Mouse (Mus musculus) megakaryocyte-erythroid progenitor cell, adult 5-6 weeks (primary cell): ENCODE results near the gene Prr12. TPM values are rescaled to one million over a fixed set of nuclear protein-coding genes. Genes with fewer than 3 reads are reported as not detected.
"Not testable (repeated sequence)": the region's sequence is repeated elsewhere in the genome, so short reads cannot be mapped to it uniquely, and the experiment has no call there.

ENCODE experiments used
- ATAC-seq: replicated peaks from 2 replicates; pipeline ENCODE4 v1.8.0; 2016; ENCODE audit warnings: mild to moderate bottlenecking, inconsistent platforms; ENCODE audit not compliant: severe bottlenecking, poor library complexity, low FRiP score, low TSS enrichment
- total RNA-seq, 2 experiments: library from RNA; stranded (forward) in 1 of 2; stranded (reverse) in 1 of 2; fragments of 200-1000, 215-1000 nt in 1 of 2; fragments of >200 nt in 1 of 2; fragmentation: Nextera tagmentation in 1 of 2; gene quantifications; 2 replicates each; pipeline ENCODE4 v1.2.3; 2014 to 2017

Prr12 gene
- total RNA-seq (2014; fragmentation: Nextera tagmentation) (26.6 and 28.7 TPM in 2 replicates), total RNA-seq (2017) (1.9 and 2.1 TPM in 2 replicates)

- ATAC-seq = no peak
Observed at GRCm38 (mm10) chr7:45052862-45053116, at the start of gene Prr12. Gene Prr12, minus strand, starts transcription at chr7:45052881.

- no peak for ATAC-seq
Observed at GRCm38 (mm10) chr7:45102441-45102840, 49.8 kb upstream of the Prr12 start.

- no peak for ATAC-seq
Observed at GRCm38 (mm10) chr7:45100046-45100445, 47.4 kb upstream of the Prr12 start.

DNA sequence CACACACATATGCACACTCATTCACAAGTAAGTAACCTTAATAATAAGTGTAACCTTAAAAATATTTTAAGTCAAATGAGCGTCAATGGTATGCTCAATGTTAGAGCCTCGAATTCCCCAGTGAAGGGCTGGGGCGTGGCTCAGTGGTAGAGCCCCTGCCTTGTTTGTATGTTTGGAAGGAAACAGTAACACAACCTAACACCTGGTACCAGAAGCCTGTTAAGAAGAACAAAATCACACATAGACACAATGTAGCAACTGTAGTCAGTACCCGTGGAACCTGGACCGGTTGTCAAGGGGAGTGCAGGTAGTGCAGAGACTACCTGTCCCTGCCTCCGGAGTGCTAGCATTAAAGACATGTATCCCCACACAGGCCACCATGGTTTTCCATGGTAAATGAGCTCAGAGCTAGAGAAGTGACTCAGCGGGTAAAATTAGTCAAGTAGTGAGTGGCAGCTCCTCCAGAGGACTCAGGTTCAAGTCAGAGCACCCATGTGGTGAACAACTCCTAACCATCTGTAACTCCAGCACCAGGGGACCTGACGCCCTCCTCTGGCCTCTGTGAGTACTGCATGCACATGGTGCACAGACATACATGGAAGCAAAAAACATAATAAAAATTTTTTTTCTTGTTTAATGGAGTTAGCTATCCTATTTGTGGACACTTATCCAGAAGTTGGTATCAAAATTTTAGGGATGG, 46.0 kb upstream of the Prr12 start:
- no peak for ATAC-seq

GRCm38 (mm10) chr7:45097479-45097878, 44.8 kb upstream of the Prr12 start:
- ATAC-seq = no peak

DNA sequence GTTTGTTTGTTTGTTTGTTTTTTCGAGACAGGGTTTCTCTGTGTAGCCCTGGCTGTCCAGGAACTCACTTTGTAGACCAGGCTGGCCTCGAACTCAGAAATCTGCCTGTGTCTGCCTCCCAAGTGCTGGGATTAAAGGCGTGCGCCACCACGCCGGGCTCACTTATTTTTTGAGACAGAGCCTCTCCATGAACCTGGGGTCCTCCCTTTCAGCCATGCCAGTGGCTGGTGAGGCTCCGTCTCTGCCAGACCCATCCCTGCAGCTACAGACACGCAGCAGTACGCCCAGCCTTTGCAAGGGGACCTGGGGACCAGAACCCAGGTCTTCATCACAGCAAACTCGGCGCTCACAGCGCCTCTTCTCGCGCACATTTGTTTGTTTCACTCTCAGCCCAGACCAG, 43.3 kb upstream of the Prr12 start:
- ATAC-seq = not testable (repeated sequence)

DNA sequence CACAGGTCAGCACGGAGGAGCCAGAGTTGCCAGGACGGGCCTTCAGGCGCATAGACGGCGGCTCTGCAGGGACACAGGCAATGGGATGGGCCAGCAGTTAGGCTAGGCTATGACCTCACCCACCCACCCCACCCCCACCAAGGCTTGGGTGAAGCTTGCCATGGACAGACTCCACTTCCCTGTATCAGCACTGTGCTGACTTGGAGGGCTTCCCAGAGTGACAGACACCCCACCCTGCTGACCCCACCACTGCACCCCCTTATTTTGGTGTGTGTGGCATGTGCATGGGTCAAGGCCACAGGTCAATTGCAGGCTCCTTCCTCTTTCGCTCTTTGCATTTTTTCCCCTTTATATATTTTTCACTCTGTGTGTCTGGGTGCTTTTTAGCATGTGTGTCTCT, 42.7 kb upstream of the Prr12 start:
- ATAC-seq = no peak

GRCm38 (mm10) chr7:45094121-45094520, 41.4 kb upstream of the Prr12 start:
- no peak for ATAC-seq

DNA sequence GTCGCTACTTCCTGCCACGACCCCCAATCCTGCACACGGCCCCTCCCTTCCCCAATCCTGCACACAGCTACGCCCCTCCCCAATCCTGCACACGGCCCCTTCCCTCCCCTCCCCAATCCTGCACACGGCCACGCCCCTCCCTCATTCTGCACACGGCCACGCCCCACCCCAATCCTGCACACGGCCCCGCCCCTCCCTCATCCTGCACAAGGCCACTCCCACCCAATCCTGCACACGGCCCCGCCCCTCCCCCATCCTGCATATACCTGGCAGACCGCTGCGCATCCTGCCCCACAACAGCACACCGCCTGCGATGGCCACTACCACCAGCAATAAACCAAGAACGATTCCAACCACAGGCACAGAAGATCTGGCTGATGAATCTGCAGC, 40.8 kb upstream of the Prr12 start:
- no peak for ATAC-seq

- ATAC-seq = no peak
Observed at GRCm38 (mm10) chr7:45092828-45093515, 40.3 kb upstream of the Prr12 start.

DNA sequence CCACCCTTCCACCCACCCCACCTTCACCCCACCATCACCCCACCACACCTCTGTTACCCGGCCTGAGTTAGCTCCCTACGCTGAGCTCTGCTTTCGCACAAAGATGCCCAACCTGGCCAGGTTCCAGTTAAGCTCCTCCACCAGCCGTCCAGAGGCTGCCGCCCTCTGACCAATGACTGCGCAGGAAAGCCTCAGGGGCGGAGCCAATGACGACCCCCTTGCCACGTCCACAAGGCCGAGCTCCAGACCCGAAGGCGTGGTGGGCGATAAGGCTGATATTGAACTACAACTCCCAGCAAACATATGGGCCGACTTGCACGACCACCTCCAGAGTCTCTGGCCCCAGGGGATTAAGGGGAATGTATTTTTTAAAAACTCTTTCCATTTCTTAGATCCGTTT, 39.4 kb upstream of the Prr12 start, which contains the start of gene Rcn3:
TSS of gene Rcn3 (minus strand) at position 174 of the 400 bp plus-strand sequence.
- peak; percentile 80 for ATAC-seq

DNA sequence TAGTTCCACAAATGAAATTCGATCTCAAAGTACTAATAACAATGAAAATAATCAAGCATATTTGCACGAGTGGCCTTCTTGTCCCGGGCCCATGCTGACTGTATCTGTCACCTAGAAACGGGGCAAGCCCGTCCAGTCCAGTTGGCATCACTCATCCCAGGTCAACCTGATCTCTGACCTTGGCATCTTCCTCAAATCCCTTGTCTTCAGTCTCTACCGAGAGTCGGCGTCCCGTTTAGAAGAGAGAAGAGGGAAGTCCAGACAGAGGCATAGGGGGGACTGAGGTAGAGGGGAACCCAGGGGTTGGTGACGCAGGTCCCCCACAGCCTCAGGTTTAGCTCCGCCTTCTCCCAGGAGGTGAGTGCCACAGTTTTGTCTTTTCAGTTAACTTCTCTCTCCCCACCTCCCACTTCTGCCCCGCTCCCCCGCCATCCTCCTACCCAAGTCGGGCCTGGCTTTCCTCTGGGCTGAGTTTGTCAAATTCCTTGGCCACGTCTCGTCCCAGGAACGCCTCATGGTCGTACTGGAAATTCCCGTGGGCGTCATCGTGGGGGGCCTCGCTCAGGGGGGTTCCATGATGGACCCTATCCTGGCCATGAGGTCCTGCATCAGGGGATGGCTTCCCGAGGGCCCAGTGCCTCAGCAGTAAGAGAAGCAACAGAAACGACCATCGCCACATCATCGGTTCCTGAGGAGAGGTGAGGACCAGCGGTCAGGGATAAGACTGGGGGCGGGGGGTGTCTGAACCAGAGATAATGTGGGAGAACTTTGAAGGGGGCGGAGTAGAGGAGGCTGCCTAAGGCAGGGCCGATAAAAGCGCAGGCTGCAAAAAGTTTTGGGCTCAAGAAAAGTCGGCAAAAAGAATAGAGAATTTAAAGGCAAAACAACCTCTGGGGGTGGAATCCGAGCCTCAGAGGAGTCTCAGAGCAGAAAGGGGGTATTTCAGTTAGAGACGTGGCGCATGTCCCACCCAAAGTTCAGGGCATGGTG, 38.6 kb upstream of the Prr12 start:
- ATAC-seq = no peak

DNA sequence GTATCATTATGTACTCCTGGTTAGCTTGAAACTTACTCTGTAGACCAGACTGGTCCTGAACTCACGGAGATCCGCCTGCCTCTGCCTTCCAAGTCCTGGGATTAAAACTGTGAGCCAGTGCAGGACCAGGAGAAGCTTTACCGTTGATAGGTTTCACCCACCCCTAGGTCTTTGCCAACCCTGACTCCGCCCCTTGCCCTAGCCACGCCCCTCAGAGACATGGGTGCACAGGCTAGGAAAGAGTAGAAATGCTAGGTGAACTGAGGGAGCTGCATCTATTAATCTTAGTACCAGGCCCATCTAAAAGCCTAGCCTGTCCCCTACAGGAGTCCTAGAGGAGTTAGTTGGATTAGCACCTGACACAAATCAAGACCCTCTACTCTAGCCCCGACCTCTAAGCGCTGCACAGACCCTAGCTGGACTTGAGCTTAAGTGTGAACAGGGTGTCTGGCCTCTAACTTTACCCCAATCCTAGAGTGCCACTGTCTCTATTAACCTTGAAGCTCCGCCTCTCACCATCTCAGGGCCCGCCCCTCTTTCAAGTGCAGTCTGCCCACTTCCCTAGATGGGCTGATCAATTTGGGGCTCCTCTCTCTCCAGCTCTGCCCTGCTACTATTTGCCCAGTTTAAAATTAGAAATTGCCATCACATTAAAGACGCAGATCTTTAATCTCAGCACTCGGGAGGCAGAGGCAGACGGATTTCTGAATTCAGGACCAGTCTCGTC, 37.7 kb upstream of the Prr12 start:
- ATAC-seq = peak; percentile 43

DNA sequence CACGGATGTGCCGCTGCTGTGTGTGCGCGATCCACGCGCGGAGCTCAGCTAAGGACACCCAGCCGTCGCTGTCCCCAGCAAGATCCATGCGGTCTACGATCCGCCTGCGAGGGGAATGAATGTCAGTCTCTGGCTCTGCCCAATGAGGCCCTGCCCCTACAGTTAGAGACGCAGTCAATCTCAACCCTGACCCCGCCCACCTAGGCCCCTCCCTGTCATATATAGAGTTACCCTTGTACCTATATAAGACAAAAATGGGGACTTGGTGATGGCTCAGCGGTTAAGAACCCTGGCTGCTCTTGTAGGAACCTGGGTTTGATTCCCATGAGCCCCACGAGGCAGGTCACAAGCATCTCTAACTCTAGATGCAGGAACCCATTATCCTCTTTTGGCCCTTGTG, 35.9 kb upstream of the Prr12 start:
- ATAC-seq = no peak

DNA sequence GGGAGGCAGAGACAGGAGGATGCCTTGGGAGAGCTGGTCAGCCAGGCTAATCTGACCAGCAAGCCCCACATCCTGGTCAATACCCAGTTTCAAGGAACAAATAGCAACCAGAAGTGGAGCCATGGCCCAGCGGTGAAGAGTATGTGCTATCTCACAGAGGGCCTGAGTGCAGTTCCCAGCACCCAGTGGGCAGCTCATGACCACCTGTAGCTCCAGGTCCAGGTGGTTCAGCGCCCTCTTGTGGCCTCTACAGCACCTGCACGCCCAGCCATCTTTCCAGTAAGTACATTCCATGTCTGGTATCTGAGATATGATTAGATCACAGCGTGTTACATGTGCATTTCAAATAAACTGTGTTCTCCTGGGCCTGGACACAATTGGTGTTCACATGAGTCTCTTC, 33.4 kb upstream of the Prr12 start:
- no peak for ATAC-seq

DNA sequence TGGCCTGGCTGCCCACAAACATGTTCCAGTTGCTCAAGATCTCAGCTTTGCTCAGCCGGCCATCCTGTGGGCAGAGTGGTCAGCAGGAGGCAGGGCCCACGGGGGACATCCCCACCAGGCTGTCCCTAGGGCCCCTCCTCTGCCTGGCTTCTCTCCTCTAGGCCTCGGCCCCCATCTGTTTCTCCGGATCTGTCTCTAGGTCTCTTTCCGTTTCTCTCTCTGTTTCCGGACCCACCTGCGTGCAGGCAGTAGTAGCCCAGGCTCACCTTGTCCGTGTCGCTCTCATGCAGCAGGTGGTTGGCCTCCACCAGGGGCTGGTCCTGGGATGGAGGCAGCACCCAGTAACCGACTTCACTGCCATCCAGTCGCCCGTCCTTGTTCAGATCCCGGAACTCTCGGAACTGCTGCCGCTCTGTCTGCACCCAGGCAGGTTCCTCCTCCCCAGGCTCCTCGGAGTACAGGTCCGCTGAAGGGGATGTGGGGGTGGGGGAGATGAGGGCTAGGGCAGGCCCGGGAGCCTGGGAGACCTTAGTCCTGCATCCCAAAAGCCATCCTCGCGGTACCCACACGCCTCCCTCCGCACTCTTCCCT, 30.7 kb upstream of the Prr12 start:
- ATAC-seq = no peak

DNA sequence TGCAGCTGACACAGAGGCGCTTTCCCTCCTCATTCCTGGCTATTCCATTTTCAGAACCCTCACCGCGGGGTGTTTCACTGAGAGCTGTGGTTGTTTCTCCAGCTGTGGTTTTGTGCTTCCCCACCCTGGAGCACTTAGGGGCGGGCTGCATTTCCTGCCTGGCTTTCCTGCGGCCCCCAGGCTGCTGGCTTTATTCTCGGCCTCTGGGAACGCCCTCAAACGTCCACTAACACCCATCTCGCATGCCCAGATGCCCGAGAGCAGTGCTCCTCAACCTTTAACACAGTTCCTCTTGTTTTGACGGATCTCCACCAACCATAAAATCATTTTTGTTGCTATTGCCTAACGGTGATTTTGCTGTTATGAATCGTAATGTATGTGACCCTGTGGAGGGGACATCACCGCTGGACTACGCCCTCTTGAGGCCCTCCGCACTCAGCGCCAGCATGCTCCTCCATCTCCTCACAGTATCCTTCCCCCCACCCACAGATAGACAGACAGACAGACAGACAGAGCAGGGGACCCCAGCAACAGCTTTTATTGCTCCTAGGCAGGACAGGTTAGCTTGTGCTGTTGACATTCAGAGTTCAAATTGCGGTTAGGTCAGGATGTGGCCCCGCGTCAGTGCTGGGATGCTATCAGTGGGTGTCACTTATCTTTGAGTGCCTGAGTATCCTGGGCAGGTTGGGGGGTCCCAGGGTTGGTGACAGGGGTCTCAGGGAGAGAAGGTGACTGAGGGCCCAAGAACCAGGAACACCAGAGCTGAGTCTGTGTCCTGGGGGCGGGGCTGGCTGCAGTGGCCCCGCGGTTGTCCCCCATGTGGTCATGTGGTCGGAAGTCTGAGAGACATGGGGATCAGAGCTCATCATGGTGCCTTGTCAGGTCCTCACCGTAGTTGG, 30.0 kb upstream of the Prr12 start:
- peak; percentile 46 for ATAC-seq

GRCm38 (mm10) chr7:45081016-45081415, 28.3 kb upstream of the Prr12 start:
- no peak for ATAC-seq
